Mouse (Mus musculus): ENCODE results near the gene Tas2r107.
"Not testable (repeated sequence)": the region's sequence is repeated elsewhere in the genome, so short reads cannot be mapped to it uniquely, and the experiment has no call there.

The Tas2r107 gene

GRCm38 (mm10) chr6:131660049-131660448 is at the start of gene Tas2r107:
TSS of gene Tas2r107 (minus strand) at chr6:131660149.
- DNase-seq, result no peak

- no peak for DNase-seq
These were observed 30.0 kb upstream of the Tas2r107 start, which contains the start of gene Tas2r114 for GRCm38 (mm10) chr6:131689963-131690362. TSS of gene Tas2r114 (minus strand) at chr6:131690063.

GRCm38 (mm10) chr6:131687395-131687794 is 27.4 kb upstream of the Tas2r107 start, which contains the start of gene Tas2r105:
TSS of gene Tas2r105 (minus strand) at chr6:131687495.
- DNase-seq, result no peak

GRCm38 (mm10) chr6:131685644-131686043 is 25.7 kb upstream of the Tas2r107 start, which contains the start of gene Tas2r104:
TSS of gene Tas2r104 (minus strand) at chr6:131685744.
- no peak for DNase-seq

- no peak for DNase-seq
These were observed 18.8 kb upstream of the Tas2r107 start, which contains the start of gene Tas2r106 for GRCm38 (mm10) chr6:131678786-131679185. TSS of gene Tas2r106 (minus strand) at chr6:131678886.

- DNase-seq, result no peak
These were observed 29.1 kb downstream of the Tas2r107 start, which contains the start of gene Tas2r130 for GRCm38 (mm10) chr6:131630812-131631211. TSS of gene Tas2r130 (minus strand) at chr6:131630912.

- DNase-seq, result not testable (repeated sequence)
These were observed 50.0 kb downstream of the Tas2r107 start for GRCm38 (mm10) chr6:131609956-131610355.
